Mouse (Mus musculus): Measurements from ENCODE around the gene Usp32. TPM values are rescaled to one million over a fixed set of nuclear protein-coding genes. Genes with fewer than 3 reads are reported as not detected.

Gene Usp32
- polyA plus RNA-seq (2017; shearing (Covaris generic)) = 11.4 TPM

DNA sequence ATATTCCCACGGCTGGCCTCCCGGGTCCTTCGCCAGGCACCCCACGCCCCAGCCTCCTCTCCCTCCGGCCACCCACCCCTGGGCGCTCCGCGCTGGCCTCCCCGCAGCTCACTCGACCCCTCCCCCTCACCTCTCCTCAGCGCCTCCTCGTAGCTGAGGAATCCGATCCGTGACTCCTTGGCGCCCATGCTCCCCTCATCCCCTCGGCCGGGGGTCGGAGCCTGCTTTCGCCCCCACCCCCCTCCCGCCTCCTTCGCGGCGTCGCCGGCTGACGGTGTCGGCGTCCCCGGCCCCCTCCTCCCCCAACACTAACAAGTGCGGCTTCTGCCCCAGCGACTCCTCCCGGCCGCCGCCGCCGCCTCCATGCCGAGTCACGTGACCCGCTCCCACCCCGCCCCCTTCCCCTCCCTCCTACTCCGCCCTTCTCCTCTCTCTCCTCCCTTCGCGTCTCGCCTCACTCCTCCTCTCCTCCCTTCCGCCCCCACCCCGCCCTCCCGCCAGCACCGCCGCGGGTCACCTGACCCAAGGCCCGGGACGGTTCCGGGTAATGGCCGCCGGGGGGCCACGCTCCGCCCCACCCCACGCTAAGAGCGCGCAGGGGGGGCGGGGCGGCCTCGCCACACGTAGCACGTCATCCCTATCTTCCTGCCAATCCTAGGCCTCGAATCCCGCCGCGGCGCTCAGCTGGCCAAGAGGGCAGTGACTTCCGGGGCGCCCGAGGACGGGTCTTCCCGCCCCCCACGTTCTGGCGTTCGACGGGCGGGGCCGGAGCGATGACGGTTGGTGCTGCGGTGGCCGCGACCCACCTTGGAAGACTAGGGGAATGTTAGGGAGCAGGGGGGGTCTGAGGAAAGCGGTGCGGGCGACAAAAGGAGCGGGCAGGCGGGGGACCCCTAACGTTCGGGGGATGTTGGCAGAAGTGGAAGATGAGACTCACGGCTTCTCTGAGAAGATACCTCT lies at the start of gene Usp32:
Gene Usp32, minus strand, starts transcription at position 581 of the 960 bp plus-strand sequence.

GRCm38 (mm10) chr11:85170058-85170740 lies 30.2 kb upstream of the Usp32 start, which contains the start of gene 1700125H20Rik:
1700125H20Rik (plus strand) TSS chr11:85170404.

GRCm38 (mm10) chr11:84957591-84958270 lies 182.2 kb downstream of the Usp32 start, which contains the start of gene Car4:
Car4 (plus strand) TSS chr11:84957786.

Other genes with a start within 250 kb of the Usp32 start
- 34.5 TPM for gene Znhit3, start 223.8 kb downstream of the Usp32 start, polyA plus RNA-seq (2017; shearing (Covaris generic))
- gene Car4, start 182.4 kb downstream of the Usp32 start, polyA plus RNA-seq (2017; shearing (Covaris generic)) = not detected
- not detected for gene 1700125H20Rik, start 30.2 kb upstream of the Usp32 start, polyA plus RNA-seq (2017; shearing (Covaris generic))
- gene Appbp2, start 95.0 kb upstream of the Usp32 start, polyA plus RNA-seq (2017; shearing (Covaris generic)) = 36.8 TPM
- gene Ppm1d, start 171.1 kb upstream of the Usp32 start, polyA plus RNA-seq (2017; shearing (Covaris generic)) = 43.0 TPM
- 48.5 TPM for gene Bcas3, start 213.0 kb upstream of the Usp32 start, polyA plus RNA-seq (2017; shearing (Covaris generic))